Mouse (Mus musculus) E14TG2a.4 (cell line): Measurements from ENCODE around the gene Usp34.
"Not testable (repeated sequence)": the region's sequence is repeated elsewhere in the genome, so short reads cannot be mapped to it uniquely, and the experiment has no call there.

ENCODE experiments used
- H3K27me3 ChIP-seq: 2 replicates; pipeline ENCODE4 v1.6.1; 2014; ENCODE audit warnings: low read length, control low read depth; ENCODE audit not compliant: insufficient read depth
- H3K36me3 ChIP-seq: 2 replicates; pipeline ENCODE4 v1.6.1; 2014; ENCODE audit warnings: low read length, control low read depth; ENCODE audit not compliant: insufficient read depth
- H3K4me1 ChIP-seq: replicated peaks from 2 replicates; pipeline ENCODE4 v1.6.1; 2014; ENCODE audit warnings: low read depth, low read length, control low read depth
- H3K4me3 ChIP-seq: replicated peaks from 2 replicates; pipeline ENCODE4 v1.5.1; 2014; ENCODE audit warnings: mild to moderate bottlenecking, low read length
- H3K9me3 ChIP-seq: 2 replicates; pipeline ENCODE4 v1.6.1; 2014; ENCODE audit warnings: low read length, control low read depth
- CTCF ChIP-seq: conservative IDR thresholded peaks from 2 replicates; pipeline ENCODE4 v1.5.1; 2014; ENCODE audit warnings: low read length
- NANOG ChIP-seq: IDR thresholded peaks from 2 replicates; pipeline ENCODE4 v1.6.1; 2014; ENCODE audit warnings: borderline replicate concordance, low read length, mixed read lengths
- POU5F1 ChIP-seq: IDR thresholded peaks from 2 replicates; pipeline ENCODE4 v1.6.1; 2014; ENCODE audit warnings: low read length, borderline replicate concordance

The Usp34 gene

GRCm38 (mm10) chr11:23313496-23313895 is 6.8 kb downstream of the Usp34 start:
- no peak for TF ChIP-seq POU5F1
- no peak for TF ChIP-seq CTCF
- TF ChIP-seq NANOG: no peak
- no peaks in the 10 kb centered on the region for H3K9me3 ChIP-seq

GRCm38 (mm10) chr11:23329413-23329812 is 22.7 kb downstream of the Usp34 start:
- Histone ChIP-seq H3K4me3 (no peak overlapping the region), H3K27me3 (no peaks in the 10 kb centered on the region), H3K9me3 (no peaks in the 10 kb centered on the region), H3K4me1 (0 out of 2 replicates have a peak, but pooled peaks cover 3% of the 10 kb centered on the region), H3K36me3 (peaks cover 29% of the 10 kb centered on the region)
- TF ChIP-seq POU5F1: no peak
- no peak for TF ChIP-seq CTCF
- no peak for TF ChIP-seq NANOG

More at GRCm38 (mm10) chr11:23313496-23313895, 6.8 kb downstream of the Usp34 start:
- Histone ChIP-seq H3K27me3 (no peaks in the 10 kb centered on the region), H3K36me3 (peaks cover 19% of the 10 kb centered on the region), H3K4me1 (peaks cover 65% of the 10 kb centered on the region), H3K4me3 (no peak overlapping the region)

GRCm38 (mm10) chr11:23332136-23332535 is 25.4 kb downstream of the Usp34 start:
- no peak for TF ChIP-seq NANOG
- 0 out of 2 replicates have a peak, but pooled peaks have one; percentile 4 for TF ChIP-seq CTCF
- TF ChIP-seq POU5F1: no peak
- no peak overlapping the region for H3K4me3 ChIP-seq
- H3K36me3 ChIP-seq: peaks cover 45% of the 10 kb centered on the region
- H3K4me1 ChIP-seq: peaks cover 7% of the 10 kb centered on the region
- H3K9me3 ChIP-seq: no peaks in the 10 kb centered on the region
- H3K27me3 ChIP-seq: no peaks in the 10 kb centered on the region

DNA sequence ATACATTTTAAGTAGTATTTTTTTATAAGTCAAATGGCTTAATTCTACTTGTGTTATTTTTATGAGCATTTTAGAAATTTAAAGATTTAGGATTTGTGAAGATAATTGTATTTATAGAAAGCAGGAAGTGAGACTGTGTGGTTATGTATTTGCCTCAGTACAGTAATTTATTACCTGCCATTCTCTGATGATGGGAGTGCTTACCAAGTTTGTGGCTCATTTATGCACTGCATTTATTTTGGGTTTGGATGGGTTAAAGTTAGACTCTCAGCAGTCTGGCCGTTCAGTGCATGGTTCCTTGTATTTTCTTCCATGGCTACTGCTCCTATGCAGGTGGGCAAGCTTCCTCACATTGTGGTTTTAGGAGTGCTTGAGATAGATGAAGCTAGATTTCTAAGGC is 28.5 kb downstream of the Usp34 start:
- H3K27me3 ChIP-seq: no peaks in the 10 kb centered on the region
- TF ChIP-seq POU5F1 (no peak), CTCF (no peak), NANOG (no peak)
- no peak overlapping the region for H3K4me3 ChIP-seq
- peaks cover 5% of the 10 kb centered on the region for H3K4me1 ChIP-seq
- no peaks in the 10 kb centered on the region for H3K9me3 ChIP-seq
- peaks cover 58% of the 10 kb centered on the region for H3K36me3 ChIP-seq

GRCm38 (mm10) chr11:23357226-23357625 is 50.5 kb downstream of the Usp34 start:
- H3K36me3 ChIP-seq: peaks cover 51% of the 10 kb centered on the region
- TF ChIP-seq CTCF: peak; percentile 31; the same call in 1 of the 2 replicates
- not testable (repeated sequence) for H3K4me1 ChIP-seq, H3K9me3 ChIP-seq, H3K4me3 ChIP-seq, H3K27me3 ChIP-seq

DNA sequence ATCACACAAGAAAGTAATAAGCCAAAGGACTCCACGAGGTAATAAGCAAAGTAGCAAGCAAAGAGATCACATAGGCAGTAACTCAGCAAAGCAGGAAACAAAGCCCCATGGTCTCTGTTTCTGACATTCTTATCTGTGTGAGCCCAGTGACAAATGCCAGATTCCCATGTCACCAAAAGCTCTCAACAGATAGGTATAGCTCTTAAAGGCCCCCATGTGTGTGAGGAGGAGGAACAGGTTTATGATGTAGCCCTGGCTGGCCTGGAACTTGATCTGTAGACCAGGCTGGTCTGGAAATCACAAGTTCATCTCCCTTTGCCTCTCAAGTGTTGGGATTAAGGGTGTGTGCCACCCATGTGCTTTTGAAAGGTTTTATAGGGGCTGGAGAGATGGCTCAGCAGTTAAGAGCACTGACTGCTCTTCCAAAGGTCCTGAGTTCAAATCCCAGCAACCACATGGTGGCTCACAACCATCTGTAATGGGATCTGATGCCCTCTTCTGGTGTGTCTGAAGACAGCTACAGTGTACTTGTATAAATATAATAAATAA is 53.1 kb downstream of the Usp34 start:
- not testable (repeated sequence) for H3K4me3 ChIP-seq, H3K4me1 ChIP-seq, H3K27me3 ChIP-seq, H3K9me3 ChIP-seq
- H3K36me3 ChIP-seq: peaks cover 64% of the 10 kb centered on the region

- no peak overlapping the region for H3K4me3 ChIP-seq
- no peaks in the 10 kb centered on the region for H3K4me1 ChIP-seq
- H3K9me3 ChIP-seq: no peaks in the 10 kb centered on the region
- H3K27me3 ChIP-seq: no peaks in the 10 kb centered on the region
- no peak for TF ChIP-seq POU5F1
- TF ChIP-seq NANOG: no peak
- no peak for TF ChIP-seq CTCF
- peaks cover 63% of the 10 kb centered on the region for H3K36me3 ChIP-seq
Observed at GRCm38 (mm10) chr11:23362305-23362704, 55.6 kb downstream of the Usp34 start.

DNA sequence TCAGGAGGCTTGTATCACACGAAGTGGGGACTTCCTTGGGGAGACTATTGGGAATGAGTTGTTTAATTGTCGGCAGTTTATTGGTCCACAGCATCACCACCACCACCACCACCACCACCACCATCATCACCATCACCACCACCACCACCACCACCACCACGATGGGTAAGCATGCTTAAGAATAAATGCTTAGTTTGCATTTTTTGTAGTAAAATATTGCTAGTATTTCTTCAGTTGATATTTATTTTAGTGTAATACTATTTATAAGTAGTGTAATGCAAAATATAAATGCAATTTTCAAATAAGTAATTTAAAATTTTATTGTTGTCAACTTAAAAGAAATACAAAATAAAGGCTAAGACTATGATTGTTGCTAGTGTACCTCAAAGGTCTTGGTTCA is 57.7 kb downstream of the Usp34 start:
- H3K4me3 ChIP-seq: no peak overlapping the region
- no peaks in the 10 kb centered on the region for H3K9me3 ChIP-seq
- H3K36me3 ChIP-seq: peaks cover 64% of the 10 kb centered on the region
- no peaks in the 10 kb centered on the region for H3K27me3 ChIP-seq
- TF ChIP-seq CTCF (no peak), NANOG (no peak), POU5F1 (no peak)
- no peaks in the 10 kb centered on the region for H3K4me1 ChIP-seq

- H3K4me1 ChIP-seq: no peaks in the 10 kb centered on the region
- no peak overlapping the region for H3K4me3 ChIP-seq
- TF ChIP-seq CTCF (no peak), POU5F1 (no peak), NANOG (no peak)
- peaks cover 66% of the 10 kb centered on the region for H3K36me3 ChIP-seq
- H3K9me3 ChIP-seq: no peaks in the 10 kb centered on the region
- H3K27me3 ChIP-seq: no peaks in the 10 kb centered on the region
Observed at GRCm38 (mm10) chr11:23372032-23372431, 65.3 kb downstream of the Usp34 start.
